Mouse (Mus musculus) CH12F3 (cell line): Measurements from ENCODE around the gene Cpped1.

ENCODE experiments used
- in situ Hi-C: fragments of 300-500 bp; cut with MboI; formaldehyde crosslinking; loops from 2 replicates; pipeline ENCODE4 v1.14.3; 2020; ENCODE audit warnings: low sequenced_read_pairs

The Cpped1 gene

GRCm38 (mm10) chr16:11774321-11774720 lies 134.9 kb downstream of the Cpped1 start:
- in situ Hi-C loops: no loop called here

GRCm38 (mm10) chr16:11772318-11772717 lies 136.9 kb downstream of the Cpped1 start:
- in situ Hi-C loops: no loop called here

GRCm38 (mm10) chr16:11757951-11758350 lies 151.3 kb downstream of the Cpped1 start:
- in situ Hi-C loops: no loop called here

- in situ Hi-C loops: no loop called here
Observed at GRCm38 (mm10) chr16:11757471-11757870, 151.8 kb downstream of the Cpped1 start.

GRCm38 (mm10) chr16:11756598-11757245 lies 152.5 kb downstream of the Cpped1 start:
- in situ Hi-C loops: no loop called here

GRCm38 (mm10) chr16:11755281-11756066 lies 153.8 kb downstream of the Cpped1 start:
- in situ Hi-C loops: no loop called here

- in situ Hi-C loops: no loop called here
Observed at GRCm38 (mm10) chr16:11754136-11754535, 155.1 kb downstream of the Cpped1 start.
